Mouse (Mus musculus) mature B cell (primary cell): Measurements from ENCODE around the gene L1td1.
"Not testable (repeated sequence)": the region's sequence is repeated elsewhere in the genome, so short reads cannot be mapped to it uniquely, and the experiment has no call there.

Source experiments
- in situ Hi-C: fragments of 300-500 bp; cut with MboI; formaldehyde crosslinking; loops from 2 replicates; pipeline ENCODE4 v1.14.3; 2019

Gene L1td1

GRCm38 (mm10) chr4:98726590-98727237 is at the start of gene L1td1:
TSS of gene L1td1 (plus strand) at chr4:98726734.
- in situ Hi-C loops, result no loop called here

GRCm38 (mm10) chr4:98677506-98677905 is 49.0 kb upstream of the L1td1 start:
- in situ Hi-C loops, result no loop called here

DNA sequence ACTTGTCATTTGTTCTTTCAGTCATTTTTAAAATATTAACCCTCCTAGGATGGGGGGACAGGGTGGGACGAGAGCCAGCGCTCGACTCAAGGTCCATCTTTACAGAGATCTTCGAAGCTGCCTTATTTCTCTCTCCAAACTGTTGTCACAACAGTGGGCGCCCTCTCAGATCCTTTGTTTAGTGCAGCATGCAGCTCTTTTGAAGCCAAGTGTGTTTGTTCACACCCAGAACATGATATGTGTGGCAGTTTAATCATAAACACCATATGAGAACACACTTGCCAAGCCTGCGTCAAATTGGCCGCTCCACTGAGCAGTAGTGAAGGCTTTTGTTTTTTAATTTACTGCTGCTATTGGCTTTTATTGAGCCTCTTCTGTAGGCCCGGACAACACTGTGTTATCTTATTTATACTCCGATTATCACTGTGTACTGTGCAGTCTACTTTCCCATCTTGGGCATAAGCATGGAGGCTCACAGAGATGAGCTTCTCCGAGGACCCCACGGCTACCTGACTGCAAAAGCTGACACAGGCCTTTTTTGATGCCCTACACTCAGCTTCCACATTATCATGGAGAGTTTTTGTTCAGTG is 39.8 kb upstream of the L1td1 start:
- in situ Hi-C loops, result no loop called here

GRCm38 (mm10) chr4:98688116-98688515 is 38.4 kb upstream of the L1td1 start:
- in situ Hi-C loops, result no loop called here

GRCm38 (mm10) chr4:98688520-98688919 is 38.0 kb upstream of the L1td1 start:
- in situ Hi-C loops, result no loop called here

- in situ Hi-C loops, result no loop called here
Measured at GRCm38 (mm10) chr4:98689988-98690387, 36.5 kb upstream of the L1td1 start.

- in situ Hi-C loops, result no loop called here
Measured at GRCm38 (mm10) chr4:98693465-98694185, 32.9 kb upstream of the L1td1 start.

DNA sequence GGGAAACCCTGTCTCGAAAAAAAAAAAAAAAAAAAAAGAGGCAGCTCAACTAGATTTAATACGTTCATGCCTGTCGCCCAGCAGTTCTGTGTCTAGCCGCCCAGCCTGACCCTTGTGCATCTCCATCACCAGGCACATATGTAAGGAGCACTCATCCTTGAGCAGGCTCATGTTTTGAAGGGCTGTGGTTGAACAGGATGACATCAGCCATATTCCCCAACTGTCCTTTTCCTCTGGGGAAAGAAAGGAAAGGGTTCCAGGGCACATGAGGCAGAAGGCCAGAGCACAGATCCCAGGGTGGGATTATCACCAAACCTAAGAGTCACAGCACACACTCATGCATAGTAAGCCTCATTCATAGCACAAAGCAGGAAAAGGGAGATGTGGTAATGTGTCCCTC is 28.6 kb upstream of the L1td1 start:
- in situ Hi-C loops, result no loop called here

- in situ Hi-C loops, result no loop called here
Measured at GRCm38 (mm10) chr4:98698921-98699320, 27.6 kb upstream of the L1td1 start.

- in situ Hi-C loops, result no loop called here
Measured at GRCm38 (mm10) chr4:98700156-98700555, 26.4 kb upstream of the L1td1 start.

GRCm38 (mm10) chr4:98702201-98702894 is 24.2 kb upstream of the L1td1 start:
- in situ Hi-C loops, result no loop called here

DNA sequence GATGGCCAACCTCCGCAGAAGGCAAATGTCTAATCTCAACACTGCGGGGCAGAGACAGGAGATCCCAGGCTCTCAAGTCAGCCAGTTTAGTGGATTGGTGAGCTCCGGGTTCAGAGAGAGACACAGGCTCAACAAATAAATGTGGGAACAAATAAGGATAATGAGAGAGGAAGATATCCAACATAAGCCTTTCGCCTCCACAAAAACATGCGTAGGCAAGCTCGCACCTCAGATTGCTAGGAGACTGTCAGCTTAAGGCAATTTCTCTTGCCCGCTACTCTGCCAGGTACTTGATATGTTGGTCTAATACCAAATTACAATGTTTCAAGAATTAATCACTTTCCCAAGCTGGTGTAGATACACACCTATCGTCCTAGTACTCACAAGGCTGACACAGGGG is 15.6 kb upstream of the L1td1 start:
- in situ Hi-C loops, result no loop called here

GRCm38 (mm10) chr4:98717735-98718546 is 8.6 kb upstream of the L1td1 start:
- in situ Hi-C loops, result no loop called here

DNA sequence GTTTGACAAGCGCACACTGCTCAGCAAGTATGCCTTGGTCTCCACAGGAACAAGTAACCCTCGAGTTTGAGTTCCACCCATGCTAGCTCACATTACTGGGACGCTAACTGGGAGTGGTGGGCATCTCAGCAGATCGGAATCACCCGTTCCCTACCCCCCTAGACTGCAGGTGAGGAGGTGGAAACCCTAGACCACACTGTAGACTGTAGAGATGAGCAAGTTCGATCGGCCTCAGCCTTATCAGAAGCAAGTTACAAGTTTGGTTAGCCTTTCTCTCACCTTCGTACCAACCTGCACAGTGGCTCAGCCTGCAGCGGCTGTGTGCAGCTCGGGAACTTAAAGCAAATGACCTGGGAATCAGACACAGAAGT is 8.0 kb upstream of the L1td1 start:
- in situ Hi-C loops, result no loop called here

DNA sequence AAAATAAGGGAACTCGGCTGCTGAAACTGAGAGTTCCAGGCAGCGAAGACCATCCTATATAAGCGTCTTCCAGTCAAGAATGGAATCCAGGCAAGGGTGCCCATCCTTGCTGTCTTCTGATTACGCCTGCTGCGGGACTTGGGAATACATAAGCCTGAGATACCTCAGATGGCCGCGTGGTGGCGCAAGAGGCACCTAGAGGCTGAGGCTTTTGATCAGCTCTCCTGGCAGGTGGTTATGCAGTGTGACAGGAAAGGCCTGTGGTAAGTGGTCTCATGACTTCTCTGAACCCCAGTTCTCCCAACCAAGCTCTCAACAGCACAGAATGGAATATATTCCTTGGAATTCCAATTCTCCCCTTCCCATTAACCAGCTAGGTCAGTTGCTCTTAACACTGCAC is 4.1 kb upstream of the L1td1 start:
- in situ Hi-C loops, result no loop called here

- in situ Hi-C loops, result not testable (repeated sequence)
Measured at GRCm38 (mm10) chr4:98724682-98725081, 1.9 kb upstream of the L1td1 start.

DNA sequence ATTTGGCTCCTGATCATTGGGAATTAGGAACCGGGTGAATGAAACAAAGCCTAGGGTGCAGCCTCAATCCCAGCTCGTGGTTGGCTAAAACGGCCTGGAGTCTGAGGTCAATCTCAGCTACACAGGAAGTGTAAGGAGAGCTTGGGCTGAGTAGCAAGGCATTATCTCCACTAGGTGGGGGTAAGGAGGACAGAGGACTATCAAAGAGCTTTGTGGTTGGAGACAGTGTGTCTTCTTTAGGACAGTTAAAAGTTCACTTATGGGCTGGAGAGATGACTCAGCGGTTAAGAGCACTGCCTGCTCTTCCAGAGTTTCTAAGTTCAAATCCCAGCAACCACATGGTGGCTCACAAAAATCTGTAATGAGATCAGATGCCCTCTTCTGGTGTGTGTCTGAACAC is 1.1 kb upstream of the L1td1 start:
- in situ Hi-C loops, result no loop called here

- in situ Hi-C loops, result no loop called here
Measured at GRCm38 (mm10) chr4:98727295-98727958, 893 bp downstream of the L1td1 start.

- in situ Hi-C loops, result no loop called here
Measured at GRCm38 (mm10) chr4:98727959-98728347, 1.4 kb downstream of the L1td1 start.

DNA sequence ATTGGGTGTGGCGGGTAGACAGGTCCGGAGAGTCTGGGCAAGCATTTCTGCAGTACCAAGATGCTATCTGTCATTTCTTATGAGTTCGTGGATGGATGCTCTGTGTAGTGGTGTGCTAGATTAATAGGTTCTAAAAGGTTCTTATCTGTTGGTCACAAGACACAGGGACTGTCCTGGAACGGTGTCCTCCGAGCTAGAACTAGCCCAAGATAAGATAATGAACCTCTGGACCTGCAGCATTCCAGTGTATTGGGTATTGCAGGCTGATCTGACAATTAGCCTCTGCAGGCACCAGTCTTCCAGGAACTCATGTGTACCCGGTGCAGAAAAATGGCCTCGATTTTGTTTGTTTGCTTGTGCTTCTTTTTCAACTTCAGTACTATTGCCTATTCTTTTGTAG is 2.2 kb downstream of the L1td1 start:
- in situ Hi-C loops, result no loop called here

DNA sequence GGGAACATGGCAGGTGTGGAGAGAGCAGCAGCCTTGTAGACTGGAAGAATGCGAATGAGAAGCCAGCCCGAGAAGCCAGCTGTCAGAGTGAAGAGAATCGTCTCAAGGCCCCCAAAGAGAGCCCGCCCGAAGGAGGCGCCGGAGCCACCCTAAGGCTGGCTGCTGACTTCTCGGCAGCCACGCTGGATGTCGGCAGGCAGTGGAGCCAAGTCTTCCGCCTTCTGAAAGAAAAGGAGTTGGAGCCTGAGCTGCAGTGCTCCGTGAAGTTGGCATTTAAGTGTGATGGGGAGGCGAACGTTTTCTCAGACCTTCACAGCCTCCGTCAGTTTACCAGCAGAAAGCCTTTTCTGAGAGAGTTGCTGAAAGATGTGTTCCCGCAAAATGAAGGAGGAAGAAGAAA is 7.1 kb downstream of the L1td1 start:
- in situ Hi-C loops, result no loop called here
